Mouse (Mus musculus) urinary bladder, postnatal 4 days (tissue): Measurements from ENCODE around the gene Kdr.

ENCODE experiments used
- DNase-seq, 2 experiments: peaks; one replicate each; pipeline ENCODE4 v3.0.0; 2021 to 2022; ENCODE audit warnings: low spot score in 2 of 2

The Kdr gene

DNA sequence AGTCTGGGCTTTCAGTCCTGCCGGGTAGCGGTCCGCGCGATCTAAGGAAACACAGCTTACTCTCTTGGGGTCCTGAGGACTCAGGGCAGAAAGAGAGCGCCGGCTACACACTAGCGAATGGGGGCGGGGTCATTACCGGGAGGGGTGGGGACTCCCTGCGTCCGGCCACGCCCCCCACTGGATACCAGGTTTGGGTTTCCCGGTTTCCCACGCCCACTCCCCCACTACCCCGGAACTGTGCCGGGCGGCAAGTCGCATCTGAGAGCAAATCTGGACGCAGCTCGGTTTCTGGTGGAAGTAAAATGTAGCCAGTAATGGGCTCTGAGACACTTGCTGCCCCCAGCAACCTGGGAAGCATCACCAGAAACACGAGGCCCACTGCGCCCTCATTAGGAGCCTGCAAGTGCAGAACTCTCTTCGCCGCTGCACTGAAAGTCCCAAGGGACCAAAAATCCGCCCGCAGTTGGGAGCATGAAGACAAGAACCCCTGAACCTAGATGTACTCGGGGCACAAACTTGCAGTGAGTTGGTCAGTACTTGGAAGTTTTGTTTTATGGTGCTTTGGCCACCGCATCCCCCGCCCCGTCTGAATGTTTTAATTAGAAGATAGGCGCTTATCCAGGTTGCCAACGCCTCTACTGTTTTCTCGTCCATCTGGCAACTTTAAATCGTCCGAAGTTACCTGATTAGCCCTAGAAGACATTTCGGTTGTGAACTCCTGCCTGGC lies at the start of gene Kdr:
Gene Kdr (minus strand): TSS at position 85 of the 727 bp plus-strand sequence.
- peak; percentile 55 to 71 for DNase-seq

DNA sequence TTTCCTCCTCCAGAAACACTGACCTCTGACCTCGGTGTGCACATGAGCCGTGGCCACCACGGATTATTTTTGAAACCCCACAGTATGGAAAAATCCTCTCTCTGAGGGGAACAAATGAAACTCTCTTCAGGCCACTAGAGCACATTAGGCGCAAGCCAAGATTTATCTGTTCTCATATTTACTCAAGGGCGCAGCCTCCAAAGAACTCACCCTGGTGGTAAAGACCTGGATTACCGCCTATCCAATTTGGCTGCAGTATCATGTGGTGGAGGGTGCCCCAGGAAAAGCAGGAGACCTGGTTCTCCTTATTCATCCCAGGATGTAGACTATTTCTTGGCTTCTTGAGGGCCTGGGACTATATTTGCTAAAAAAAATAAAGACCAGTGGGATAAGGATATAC lies 48.5 kb upstream of the Kdr start:
- DNase-seq = no peak

DNA sequence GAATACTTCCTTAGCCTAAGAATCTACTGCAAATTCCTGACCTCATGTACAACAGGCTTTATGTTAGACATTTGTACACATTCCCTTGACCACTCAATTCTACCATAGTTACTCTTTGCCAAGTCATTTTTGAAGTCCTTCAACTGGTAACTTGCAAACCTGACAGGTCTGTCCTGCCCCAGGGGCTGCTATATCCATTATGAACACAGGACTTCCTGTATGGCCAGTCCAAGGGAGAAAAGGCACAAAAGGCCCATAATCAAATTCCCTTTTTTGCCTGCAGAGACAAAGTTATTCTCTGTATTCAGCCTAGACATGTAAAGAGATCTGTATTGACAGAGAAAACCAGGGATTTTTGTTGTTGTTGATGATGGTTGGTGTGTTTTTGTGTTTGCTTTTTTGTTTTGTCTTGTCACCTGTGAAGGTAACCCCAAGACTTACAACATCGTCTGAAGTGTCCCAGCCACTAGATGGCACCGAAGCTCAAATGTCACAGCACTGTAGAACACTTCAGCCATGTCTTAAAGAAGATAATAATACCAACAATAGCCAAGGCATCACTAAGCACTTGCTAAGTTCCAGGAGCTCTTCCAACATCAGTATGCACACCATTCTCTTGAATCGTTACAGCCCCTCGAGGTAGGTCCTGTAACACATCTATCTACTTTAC lies 47.9 kb upstream of the Kdr start:
- no peak for DNase-seq

DNA sequence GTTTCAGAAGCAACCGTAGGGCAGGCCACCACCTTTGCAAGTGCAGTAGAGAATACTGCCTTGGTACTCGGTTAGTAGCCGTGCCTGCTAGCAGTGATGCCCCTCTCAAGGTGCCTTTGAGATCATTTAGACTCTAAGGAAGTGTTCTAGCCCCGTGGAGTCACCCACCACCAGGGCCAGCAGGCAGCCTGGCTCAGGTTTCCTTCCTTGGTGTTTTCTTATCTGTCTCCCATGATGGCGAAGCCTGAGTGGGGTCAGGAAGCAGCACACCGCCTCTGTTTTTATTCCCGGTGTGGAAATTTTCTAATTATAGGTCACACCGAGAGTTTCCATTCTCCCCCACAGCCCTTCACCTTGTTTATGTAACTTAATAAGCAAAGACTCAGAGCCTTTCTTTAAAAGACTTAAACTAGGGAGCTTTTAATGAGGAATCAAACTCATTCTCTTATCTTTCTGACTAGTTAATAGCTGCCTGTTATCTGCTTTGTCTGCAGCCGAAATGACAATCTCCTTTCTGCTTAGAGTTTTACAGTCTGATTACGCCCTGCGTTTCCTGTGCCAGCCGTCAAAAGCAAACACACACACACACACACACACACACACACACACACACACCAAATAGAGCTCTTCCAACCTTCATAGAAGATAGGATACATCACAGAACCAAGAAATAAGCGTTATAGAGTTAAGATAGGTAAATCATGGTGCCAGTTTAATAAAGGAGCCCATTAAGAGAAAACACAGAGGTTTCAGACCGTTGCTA lies 44.9 kb upstream of the Kdr start:
- DNase-seq = no peak

DNA sequence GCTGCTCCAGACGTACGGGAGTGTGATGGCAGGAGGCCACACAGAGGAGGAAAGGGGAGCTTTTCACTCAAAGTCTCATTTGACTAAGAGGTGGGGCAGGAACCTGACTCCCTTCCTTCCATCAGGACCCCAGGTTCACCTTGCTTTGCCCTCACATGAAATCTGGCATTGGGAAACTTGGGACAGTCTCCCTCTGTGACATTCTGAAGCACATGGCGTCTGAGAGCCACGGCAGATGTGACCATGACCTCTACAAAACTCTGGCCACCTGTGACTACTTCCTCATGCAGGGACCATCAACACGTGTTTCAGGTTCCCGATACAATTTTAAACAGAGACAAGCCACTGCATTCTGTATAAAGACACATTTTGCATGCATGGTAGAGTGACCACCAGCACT lies 44.2 kb upstream of the Kdr start:
- DNase-seq = no peak

DNA sequence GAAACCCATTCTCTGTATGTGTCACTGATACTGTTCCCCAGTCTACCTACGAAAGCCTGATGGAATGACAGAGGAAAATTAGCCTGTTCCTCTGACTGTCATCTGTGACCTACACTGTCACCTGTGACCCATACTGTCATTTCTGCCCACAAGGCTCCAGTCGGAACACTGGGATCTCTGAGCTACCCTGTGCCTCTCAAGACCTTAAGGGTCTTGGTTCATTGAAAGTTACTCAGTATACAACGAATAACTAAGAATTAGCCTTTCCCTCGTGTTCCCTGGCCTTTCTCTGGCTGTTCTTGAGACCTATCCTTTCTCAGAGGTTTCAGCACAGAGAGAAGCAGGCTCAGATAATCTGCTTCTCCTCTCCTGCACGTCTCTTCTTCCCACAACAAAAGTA lies 40.1 kb upstream of the Kdr start:
- no peak for DNase-seq

DNA sequence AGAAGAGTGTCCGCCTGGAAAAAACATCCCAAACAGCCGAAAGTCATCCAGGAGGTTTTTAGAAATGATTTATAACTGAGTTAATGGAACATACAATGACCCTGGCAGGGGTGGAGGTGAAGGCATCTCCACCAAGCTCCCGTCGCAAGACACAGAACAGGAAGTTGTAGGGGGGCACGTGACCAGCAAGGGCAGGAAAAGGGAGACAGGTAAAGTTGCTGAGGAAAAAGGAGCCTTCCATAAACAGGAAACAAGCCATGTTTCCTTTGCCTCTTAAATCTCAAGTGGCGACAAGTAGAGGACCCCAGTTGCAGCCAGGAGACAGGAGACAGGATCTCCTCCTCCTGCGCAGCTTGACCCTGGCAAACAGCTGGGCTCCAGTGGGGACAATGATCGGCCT lies 37.8 kb upstream of the Kdr start:
- DNase-seq = no peak

DNA sequence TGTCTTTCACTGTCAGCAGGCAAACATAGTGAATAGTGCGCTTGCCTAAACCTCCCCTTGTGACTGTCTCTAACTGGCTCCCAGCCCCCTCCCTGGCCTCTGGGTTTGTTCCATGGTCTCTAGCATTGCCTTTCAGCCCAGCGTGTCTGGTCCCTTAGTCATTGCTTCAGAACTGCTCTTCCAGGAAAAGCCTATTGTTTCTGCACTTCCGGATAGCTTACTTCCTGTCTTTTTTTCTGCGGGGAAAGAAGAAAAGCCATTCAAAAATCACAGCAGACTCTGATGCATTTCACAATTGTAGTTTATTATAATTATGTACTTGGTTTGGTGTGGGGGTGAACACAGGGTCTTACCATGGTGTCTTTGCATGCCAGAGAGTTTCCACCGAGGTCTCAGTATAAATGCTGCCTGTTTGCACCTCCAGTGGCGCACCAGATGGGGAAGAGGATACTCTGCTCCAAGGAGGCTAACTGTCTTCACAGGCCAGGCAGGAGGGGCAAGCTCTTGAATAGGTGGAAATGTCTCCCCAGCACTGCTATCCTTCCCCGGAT lies 35.7 kb upstream of the Kdr start:
- DNase-seq = no peak

DNA sequence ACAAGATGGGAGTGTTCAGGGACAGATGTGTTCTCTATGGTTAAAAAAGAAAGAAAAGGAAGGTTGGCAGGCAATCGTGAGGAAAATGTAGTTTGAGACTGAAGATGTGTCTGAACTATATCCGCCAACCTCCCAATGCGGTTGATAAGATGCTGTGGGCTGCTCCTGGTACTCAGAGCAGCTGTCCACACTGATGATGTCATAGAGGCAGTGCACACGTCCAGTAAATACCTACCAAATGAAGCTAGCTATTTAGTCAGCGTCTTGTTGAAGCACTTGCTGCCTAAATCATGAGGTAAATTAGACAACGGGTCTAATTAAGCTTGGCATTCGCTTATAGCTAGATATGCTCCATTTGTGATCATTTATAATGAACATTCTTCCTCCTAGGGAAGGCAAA lies 28.1 kb upstream of the Kdr start:
- DNase-seq = no peak

DNA sequence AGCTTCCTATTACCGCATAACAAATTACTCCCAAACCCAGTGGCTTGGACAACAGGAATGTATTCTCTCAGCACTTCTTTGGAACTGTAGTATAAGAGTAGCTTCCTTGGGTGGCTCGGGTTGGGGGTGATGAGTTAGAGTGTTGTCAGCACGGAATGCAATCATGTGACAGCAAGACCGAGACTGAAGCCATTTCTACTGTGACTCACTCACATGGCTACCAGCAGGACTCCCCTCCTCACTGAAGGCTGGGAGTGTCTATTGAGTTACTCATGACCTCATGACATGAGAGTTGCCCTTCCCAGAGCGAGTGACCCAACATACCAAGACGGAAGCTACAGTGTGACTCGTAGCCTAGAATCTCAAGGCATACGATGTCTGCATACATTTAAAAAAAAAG lies 12.0 kb upstream of the Kdr start:
- DNase-seq = no peak

DNA sequence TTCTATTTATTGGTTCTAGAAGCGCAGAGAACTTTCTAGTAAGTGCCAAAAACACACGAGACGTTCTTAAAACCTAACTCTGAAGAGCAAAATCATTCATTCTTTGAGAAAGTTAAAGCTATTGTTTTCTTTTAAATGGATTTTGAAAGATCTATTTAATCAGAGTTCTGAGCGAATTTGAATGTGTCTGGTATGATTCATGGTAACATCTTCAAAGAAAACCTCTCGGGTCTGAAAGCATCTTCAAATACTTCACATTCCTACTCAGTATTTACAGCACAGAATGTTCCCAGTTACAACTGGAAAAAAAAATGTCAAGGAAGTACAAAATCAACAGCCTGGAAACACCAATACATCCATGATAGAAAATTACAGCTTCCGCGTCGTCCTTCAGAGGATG lies 9.3 kb upstream of the Kdr start:
- DNase-seq = no peak

DNA sequence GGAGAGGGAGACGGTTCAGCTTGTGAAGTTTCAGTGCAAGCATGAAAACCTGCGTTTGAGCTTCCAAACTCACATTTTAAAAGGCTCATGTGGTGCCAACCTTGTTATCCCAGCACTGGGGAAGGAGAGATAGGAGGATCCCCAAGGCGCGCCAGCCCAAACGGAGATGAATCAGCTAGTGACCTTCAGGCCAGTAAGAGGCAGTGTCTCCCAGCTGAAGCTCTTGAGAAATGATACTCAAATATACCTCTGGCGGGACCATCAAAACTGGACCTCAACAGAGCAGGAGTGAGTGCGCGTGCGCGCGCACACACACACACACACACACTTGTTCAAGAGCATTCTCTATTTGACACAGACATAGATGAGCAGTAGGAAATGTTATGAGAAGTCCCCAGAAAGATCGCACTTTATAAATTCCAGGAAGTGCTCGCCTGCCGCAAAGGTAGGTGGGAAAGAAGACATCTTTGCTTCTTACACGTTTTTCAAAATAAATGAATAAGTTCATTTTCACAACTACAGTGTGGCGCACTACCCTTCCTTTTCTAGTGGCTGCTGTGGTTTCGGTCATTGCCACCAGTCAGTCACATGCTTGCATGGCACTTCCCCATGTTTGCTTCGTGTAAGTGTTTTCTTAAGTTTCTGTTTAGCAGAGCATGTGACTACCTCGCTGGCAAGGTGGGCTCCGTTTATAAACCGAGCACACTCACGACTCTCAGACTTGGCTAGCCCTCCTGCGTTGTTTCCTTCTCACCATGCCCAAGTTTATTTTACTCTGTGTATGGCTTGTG lies 2.5 kb upstream of the Kdr start:
- no peak for DNase-seq

DNA sequence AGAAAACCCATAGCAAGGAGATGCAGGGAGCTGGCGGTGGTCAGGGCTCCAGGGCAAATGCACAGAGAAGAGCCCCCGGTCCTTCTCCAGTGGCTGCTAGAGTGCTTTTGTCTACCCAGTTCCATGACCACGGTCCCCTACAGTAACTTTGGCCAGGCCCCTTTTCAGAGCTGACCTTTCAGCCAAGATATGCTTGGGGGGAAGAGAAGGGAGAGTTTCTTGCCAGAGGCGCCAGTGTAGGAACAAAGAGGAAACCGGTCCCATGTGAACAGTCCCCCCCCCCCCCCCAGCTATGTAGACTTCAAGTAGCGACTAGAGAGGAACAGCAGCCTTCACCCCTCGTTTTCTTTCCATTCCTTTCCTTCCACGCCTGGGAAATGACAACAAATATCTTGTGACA lies 850 bp upstream of the Kdr start:
- no peak for DNase-seq

DNA sequence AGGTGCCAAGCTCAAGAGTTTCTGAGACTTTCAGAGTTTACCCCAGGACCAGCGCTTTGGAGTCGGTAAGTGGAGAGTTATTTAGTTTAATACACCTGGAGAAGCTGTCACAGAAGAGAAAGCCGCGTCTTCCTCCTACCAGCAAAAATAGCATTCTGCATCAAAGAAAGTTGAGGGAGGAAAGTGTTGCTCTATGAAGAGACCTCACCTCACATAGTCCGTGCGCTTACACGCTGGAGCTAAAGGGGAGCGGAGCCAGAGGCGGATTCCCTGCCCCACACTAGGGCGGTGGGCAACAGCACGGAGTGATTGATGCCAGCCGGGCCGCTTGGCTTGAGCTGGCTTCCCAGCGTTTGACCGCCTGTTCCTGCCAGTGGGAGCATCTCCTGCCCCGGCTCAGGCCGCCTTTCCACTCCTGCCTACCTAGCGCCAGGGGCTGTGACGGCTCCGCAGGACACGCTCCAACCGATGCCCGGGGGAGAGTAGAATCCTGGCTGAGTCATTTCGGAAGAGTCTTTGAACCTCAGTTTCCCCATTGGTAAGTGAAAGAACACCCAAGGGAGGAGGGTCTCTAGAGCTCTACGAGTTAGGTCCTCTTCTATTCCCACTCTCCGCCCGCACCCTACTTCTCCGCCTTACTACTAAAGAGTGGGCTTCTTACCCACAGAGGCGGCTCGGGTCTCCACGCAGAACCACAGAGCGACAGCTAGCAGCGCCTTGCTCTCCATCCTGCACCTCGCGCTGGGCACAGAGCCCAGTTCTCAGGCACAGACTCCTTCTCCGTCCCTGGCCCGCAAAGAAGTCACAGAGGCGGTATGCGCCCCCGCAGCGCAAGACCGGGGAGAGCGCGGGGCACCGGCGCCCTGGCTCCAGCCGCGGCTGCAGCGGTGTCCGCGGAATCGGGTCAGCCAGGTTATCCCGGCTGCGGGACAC lies 551 bp downstream of the Kdr start:
- DNase-seq = no peak

DNA sequence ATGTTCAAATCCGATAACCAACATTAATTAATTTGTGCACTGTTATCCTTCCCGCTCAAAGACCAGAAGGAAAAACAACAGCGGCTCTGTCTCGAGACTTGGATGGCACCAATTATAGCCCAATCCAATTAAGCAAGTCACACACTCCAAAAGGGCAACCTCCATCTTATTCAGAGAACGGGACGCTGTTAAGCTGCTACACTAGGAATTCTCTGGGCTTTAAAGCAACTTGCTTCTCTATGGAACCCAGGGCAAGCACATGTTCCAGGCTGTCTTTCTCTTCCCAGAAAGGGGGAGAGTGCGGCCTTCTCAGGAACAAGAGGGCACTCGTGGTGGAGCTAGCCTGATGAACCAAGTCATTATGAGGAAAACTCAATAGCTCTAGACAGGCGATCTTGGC lies 1.6 kb downstream of the Kdr start:
- DNase-seq = no peak

DNA sequence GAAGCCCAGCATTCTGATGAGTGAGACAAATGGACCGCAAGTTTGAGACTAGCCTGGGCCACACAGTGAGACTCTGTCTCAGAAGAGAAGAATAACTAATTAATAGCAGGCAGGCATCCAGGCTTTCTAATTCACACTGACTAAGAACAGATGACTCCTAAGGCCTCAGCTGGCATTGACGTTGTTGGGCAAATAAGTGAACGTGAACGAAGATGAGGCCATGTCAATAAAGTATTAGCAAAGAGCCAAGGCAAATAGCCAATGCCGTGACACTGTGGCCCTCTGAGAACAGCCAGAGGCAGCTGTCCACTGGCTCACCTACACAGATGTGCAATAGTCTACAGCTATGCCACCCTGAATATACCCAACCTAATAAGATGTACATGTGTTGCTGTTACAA lies 2.9 kb downstream of the Kdr start:
- DNase-seq = no peak

DNA sequence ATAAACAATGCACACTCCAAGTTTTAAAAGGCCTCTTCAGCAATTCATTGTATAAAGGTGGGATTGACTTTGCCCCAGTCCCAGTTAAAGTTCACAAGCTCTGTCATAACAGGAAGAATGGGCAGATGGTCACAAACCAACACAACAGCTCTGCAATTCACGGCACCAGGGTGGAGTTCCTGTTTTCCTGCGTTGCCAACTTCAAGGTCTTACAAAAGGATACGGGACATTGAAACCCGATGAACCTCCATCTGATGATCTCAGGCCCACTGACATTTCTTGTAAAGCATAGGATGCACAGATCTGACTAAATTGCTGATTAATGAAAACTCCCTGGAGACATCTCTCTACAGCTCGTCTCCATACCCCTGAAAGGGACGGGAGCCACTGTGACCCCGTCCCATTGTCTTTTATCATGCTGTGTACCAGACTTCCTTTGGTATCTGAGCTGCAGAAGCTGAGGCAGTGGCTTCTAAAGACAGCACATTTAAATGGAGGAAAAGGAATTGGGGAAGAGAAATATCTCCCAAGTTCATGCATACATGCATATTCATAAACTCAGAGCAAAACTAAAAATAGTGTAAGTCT lies 3.6 kb downstream of the Kdr start:
- no peak for DNase-seq

DNA sequence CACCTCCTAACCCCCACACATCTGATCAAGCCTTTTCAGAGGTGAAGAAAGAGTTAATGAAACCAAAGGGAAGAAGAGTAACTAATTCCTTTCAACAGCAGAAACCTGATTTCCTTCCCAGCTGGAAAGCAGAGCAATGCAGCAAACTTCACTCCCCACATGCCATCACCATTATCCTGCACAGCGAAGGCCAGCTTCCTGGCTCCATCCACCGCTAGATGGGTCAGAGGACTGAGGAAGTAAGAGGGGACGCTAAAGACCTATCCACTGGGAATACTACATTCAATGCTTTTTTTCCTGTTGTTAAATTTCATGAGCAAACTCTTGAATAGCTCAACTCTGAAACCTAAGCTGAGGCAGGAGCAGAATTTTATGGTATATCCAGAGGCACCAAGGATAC lies 8.4 kb downstream of the Kdr start:
- no peak for DNase-seq

DNA sequence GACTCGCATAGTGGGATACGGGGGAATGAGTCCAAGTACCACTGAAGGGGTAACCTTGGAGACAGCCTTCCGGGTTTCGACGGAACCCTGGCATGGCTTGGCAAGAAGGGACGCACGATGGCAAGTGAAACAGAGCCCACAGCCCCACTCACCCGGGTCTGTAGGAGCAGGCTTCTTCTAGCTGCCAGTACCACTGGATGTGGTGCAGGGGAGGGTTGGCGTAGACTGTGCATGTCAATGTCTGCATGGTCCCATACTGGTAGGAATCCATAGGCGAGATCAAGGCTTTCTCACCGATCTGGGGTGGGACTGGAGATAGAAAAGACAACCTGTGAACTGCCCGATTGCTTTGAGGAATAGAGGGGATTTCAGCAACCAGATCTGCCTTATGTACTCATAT lies 15.7 kb downstream of the Kdr start:
- DNase-seq = no peak

DNA sequence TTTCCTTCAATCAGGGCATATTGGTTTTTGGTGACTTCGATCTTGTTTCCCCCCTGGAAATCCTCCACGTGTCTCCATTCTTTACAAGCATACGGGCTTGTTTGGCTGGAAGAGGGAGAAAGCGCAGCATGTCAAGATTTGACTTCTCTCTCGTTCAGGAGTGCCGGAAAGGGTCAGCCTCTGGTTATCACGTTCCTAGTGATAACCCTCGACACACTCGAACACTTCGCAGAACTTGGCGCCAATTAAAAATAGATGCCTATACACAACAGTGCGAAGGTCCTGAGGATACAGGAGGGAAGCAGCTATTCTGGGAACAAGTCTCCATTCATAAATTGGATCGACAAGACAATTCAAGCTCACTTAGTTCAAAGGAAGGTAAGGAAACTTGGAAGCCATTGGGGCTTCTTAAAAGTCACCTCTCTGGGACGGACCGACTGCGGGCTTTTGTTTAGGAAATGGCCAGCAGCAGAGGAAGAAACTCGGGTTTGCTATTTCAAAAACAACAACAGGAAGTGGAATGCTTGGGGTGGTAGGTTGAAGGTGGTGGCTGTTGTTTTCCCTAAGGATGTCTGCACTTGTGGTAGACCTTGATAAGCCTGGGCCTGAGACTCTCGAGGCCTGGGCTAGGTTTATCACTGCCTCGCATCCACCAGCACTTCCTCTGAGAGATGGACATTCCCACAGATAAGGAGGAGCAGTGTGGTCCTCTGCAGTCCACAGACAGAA lies 16.4 kb downstream of the Kdr start:
- DNase-seq = no peak
